Mouse (Mus musculus) myocyte (in vitro differentiated cells): ENCODE measurements around the gene Ap2m1. TPM values are rescaled to one million over a fixed set of nuclear protein-coding genes. Genes with fewer than 3 reads are reported as not detected.
A peak's percentile ranks its signal among the peaks of the same experiment; 100 is the strongest.

ENCODE experiments used
- H3K27me3 ChIP-seq: one replicate; pipeline ENCODE4 v1.6.1; 2011; ENCODE audit not compliant: control insufficient read depth, insufficient read depth, insufficient read length
- H3K36me3 ChIP-seq: one replicate; pipeline ENCODE4 v1.6.1; 2011; ENCODE audit not compliant: control insufficient read depth, insufficient read depth
- H3K4me2 ChIP-seq: one replicate; pipeline ENCODE4 v1.6.1; 2011; ENCODE audit warnings: low read depth, control low read depth
- H3K4me3 ChIP-seq: one replicate; pipeline ENCODE4 v1.5.1; 2011; ENCODE audit warnings: mild to moderate bottlenecking, control low read depth, moderate library complexity
- H3K79me2 ChIP-seq: one replicate; pipeline ENCODE4 v1.6.1; 2011; ENCODE audit not compliant: control insufficient read depth, insufficient read depth
- H3ac ChIP-seq: one replicate; pipeline ENCODE4 v1.6.1; 2011; ENCODE audit not compliant: control insufficient read depth, insufficient read length
- CEBPB ChIP-seq: IDR thresholded peaks from 2 replicates; pipeline ENCODE4 v1.6.1; 2011; ENCODE audit warnings: mild to moderate bottlenecking, moderate library complexity; ENCODE audit not compliant: poor library complexity, insufficient read depth, severe bottlenecking
- E2F4 ChIP-seq: IDR thresholded peaks from one replicate; pipeline ENCODE4 v1.6.1; 2011; ENCODE audit warnings: mild to moderate bottlenecking, control low read depth, moderate library complexity; ENCODE audit not compliant: insufficient read depth
- MAX ChIP-seq: IDR thresholded peaks from one replicate; pipeline ENCODE4 v1.6.1; 2011; ENCODE audit warnings: low read depth, mild to moderate bottlenecking, control low read depth
- MYOD1 ChIP-seq, 3 experiments: IDR thresholded peaks; one replicate each; pipeline ENCODE4 v1.6.1; 2011; ENCODE audit warnings: control low read depth in 2 of 3, low read depth in 2 of 3, mild to moderate bottlenecking in 2 of 3, moderate library complexity in 1 of 3; ENCODE audit not compliant: insufficient read length in 2 of 3, control insufficient read depth in 1 of 3
- MYOG ChIP-seq, 3 experiments: IDR thresholded peaks; one replicate each; pipeline ENCODE4 v1.6.1; 2011; ENCODE audit warnings: control low read depth in 2 of 3, low read depth in 2 of 3, mild to moderate bottlenecking in 2 of 3; ENCODE audit not compliant: insufficient read length in 2 of 3, control insufficient read depth in 1 of 3, insufficient read depth in 1 of 3
- POLR2A ChIP-seq: IDR thresholded peaks from one replicate; pipeline ENCODE4 v1.6.1; 2011; ENCODE audit warnings: low read depth, mild to moderate bottlenecking, control low read depth, moderate library complexity; ENCODE audit not compliant: insufficient read length
- POLR2AphosphoS2 ChIP-seq: IDR thresholded peaks from one replicate; pipeline ENCODE4 v1.6.1; 2011; ENCODE audit warnings: low read depth, control low read depth; ENCODE audit not compliant: insufficient read length
- REST ChIP-seq: IDR thresholded peaks from one replicate; pipeline ENCODE4 v1.6.1; 2011; ENCODE audit warnings: mild to moderate bottlenecking, control low read depth, moderate library complexity; ENCODE audit not compliant: insufficient read depth, insufficient read length
- SRF ChIP-seq: IDR thresholded peaks from one replicate; pipeline ENCODE4 v1.6.1; 2011; ENCODE audit warnings: low read depth; ENCODE audit not compliant: control insufficient read depth, insufficient read length
- TCF12 ChIP-seq: IDR thresholded peaks from one replicate; pipeline ENCODE4 v1.6.1; 2011; ENCODE audit warnings: mild to moderate bottlenecking, control low read depth; ENCODE audit not compliant: poor library complexity, insufficient read depth, severe bottlenecking
- TCF3 ChIP-seq: IDR thresholded peaks from one replicate; pipeline ENCODE4 v1.6.1; 2011; ENCODE audit warnings: low read depth, control low read depth; ENCODE audit not compliant: insufficient read length
- USF1 ChIP-seq: IDR thresholded peaks from one replicate; pipeline ENCODE4 v1.6.1; 2011; ENCODE audit warnings: low read depth, mild to moderate bottlenecking, control low read depth, moderate library complexity
- polyA plus RNA-seq: library from polyadenylated mRNA; unstranded; fragments of >200 nt; fragmentation: generic; extraction: Trizol; gene quantifications from one replicate; pipeline ENCODE4 v1.2.1, GENCODE M21; 2012; ENCODE audit warnings: missing spikeins

Gene Ap2m1
- polyA plus RNA-seq, 1 experiment = 446 TPM

DNA sequence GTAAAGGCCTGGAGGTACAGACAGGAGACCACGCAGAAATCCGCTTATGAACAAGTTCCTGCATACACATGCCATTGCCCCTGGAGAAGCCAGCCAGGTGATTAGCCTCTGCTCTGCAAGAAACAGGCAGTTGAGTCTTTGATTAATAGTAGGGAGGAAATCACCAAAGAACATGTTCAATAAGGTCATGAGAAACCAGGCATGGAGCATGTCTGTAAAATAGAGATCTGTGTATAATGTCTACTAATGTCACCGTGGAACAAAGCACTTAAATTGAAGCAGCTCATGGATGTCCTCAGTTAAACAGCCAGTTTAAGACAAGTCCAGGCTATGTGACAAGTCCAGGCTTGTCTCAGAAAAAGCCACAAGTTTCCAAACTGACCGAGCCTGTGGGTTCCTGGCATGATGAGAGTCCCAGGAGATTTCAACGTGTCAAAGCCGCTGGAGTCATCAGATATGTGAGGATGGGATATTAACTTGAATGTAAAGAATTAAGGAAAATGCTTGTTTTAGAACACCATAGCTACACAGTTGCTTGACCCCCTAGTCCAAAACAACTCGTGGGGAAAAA, 23.9 kb upstream of the Ap2m1 start:
- H3K4me2 ChIP-seq = no peak overlapping the region
- TF ChIP-seq USF1 (no peak), MYOG (IDR thresholded peaks at IDR 0.05; ENCODE audit: control insufficient read depth in 1 of 3, insufficient read depth in 1 of 3, insufficient read length in 2 of 3, low read depth in 2 of 3) (no peak), SRF (no peak), E2F4 (no peak), MAX (no peak), TCF3 (no peak), REST (no peak), MYOD1 (IDR thresholded peaks at IDR 0.05; ENCODE audit: control insufficient read depth in 1 of 3, insufficient read length in 2 of 3, low read depth in 2 of 3) (no peak), TCF12 (no peak), POLR2A (no peak), CEBPB (no peak)
- no peak overlapping the region for H3K4me3 ChIP-seq
- no peaks in the 10 kb centered on the region for H3K27me3 ChIP-seq
- H3K36me3 ChIP-seq = peaks cover 30% of the 10 kb centered on the region
- H3K79me2 ChIP-seq = no peaks in the 10 kb centered on the region
- H3ac ChIP-seq = no peak overlapping the region

DNA sequence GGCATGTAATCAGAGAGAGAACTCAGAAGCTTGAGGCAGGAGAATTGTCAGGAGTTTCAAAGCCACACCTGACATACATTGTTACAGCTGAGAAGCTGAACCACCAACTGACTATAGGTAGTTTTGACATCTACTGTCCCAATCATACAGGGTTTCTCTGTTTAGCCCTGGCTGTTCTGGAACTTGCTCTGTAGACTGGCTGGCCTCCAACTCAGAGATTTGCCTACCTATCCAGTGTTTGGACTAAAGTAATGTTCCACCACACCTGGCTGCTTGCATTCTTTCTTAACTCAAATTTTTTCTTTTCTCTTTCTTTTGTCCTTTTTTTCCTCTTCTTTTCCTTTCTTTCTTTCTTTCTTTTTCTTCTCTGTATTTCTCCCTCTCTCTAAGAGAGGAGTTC, 19.2 kb upstream of the Ap2m1 start:
- TF ChIP-seq SRF (no peak), MYOG (IDR thresholded peaks at IDR 0.05; ENCODE audit: control insufficient read depth in 1 of 3, insufficient read depth in 1 of 3, insufficient read length in 2 of 3, low read depth in 2 of 3) (no peak), REST (no peak), TCF3 (no peak), POLR2A (no peak), USF1 (no peak), MYOD1 (IDR thresholded peaks at IDR 0.05; ENCODE audit: control insufficient read depth in 1 of 3, insufficient read length in 2 of 3, low read depth in 2 of 3) (no peak)
- Histone ChIP-seq H3K4me3 (peak overlapping the region; percentile 73), H3K36me3 (peaks cover 8% of the 10 kb centered on the region), H3K4me2 (peak overlapping the region; percentile 93), H3K27me3 (no peaks in the 10 kb centered on the region), H3K79me2 (peaks cover 35% of the 10 kb centered on the region), H3ac (no peak overlapping the region)

- peaks cover 7% of the 10 kb centered on the region for H3K36me3 ChIP-seq
- H3K4me3 ChIP-seq = peak within 1 kb of the TSS; percentile 73
- peak within 1 kb of the TSS; percentile 93 for H3K4me2 ChIP-seq
- H3ac ChIP-seq = peak within 1 kb of the TSS; percentile 59
- peaks cover 42% of the 10 kb centered on the region for H3K79me2 ChIP-seq
- H3K27me3 ChIP-seq = no peaks in the 10 kb centered on the region
- no peak for TF ChIP-seq E2F4
- TF ChIP-seq MYOD1 (IDR thresholded peaks at IDR 0.05; ENCODE audit: control insufficient read depth in 1 of 3, insufficient read length in 2 of 3, low read depth in 2 of 3) = no peak
- TF ChIP-seq CEBPB = no peak
- no peak for TF ChIP-seq MAX
- TF ChIP-seq SRF = no peak
- no peak for TF ChIP-seq POLR2AphosphoS2
- no peak for TF ChIP-seq USF1
- peak; percentile 62 for TF ChIP-seq POLR2A
- peak in 2 of 3 experiments; percentile 5 to 59 for TF ChIP-seq MYOG (IDR thresholded peaks at IDR 0.05; ENCODE audit: control insufficient read depth in 1 of 3, insufficient read depth in 1 of 3, insufficient read length in 2 of 3, low read depth in 2 of 3)
Observed at GRCm38 (mm10) chr16:20516726-20517201, 18.5 kb upstream of the Ap2m1 start, which contains the start of gene Dvl3. Gene Dvl3 (plus strand): TSS chr16:20516982.

GRCm38 (mm10) chr16:20517216-20517615, 18.1 kb upstream of the Ap2m1 start:
- peak overlapping the region; percentile 59 for H3ac ChIP-seq
- peaks cover 7% of the 10 kb centered on the region for H3K36me3 ChIP-seq
- peak overlapping the region; percentile 73 for H3K4me3 ChIP-seq
- H3K27me3 ChIP-seq = no peaks in the 10 kb centered on the region
- peaks cover 42% of the 10 kb centered on the region for H3K79me2 ChIP-seq
- peak overlapping the region; percentile 82 for H3K4me2 ChIP-seq
- TF ChIP-seq POLR2AphosphoS2 (no peak), POLR2A (no peak), CEBPB (no peak), TCF12 (no peak), MAX (no peak), MYOD1 (IDR thresholded peaks at IDR 0.05; ENCODE audit: control insufficient read depth in 1 of 3, insufficient read length in 2 of 3, low read depth in 2 of 3) (no peak), MYOG (IDR thresholded peaks at IDR 0.05; ENCODE audit: control insufficient read depth in 1 of 3, insufficient read depth in 1 of 3, insufficient read length in 2 of 3, low read depth in 2 of 3) (no peak), TCF3 (no peak), SRF (no peak), USF1 (no peak), E2F4 (no peak), REST (no peak)

DNA sequence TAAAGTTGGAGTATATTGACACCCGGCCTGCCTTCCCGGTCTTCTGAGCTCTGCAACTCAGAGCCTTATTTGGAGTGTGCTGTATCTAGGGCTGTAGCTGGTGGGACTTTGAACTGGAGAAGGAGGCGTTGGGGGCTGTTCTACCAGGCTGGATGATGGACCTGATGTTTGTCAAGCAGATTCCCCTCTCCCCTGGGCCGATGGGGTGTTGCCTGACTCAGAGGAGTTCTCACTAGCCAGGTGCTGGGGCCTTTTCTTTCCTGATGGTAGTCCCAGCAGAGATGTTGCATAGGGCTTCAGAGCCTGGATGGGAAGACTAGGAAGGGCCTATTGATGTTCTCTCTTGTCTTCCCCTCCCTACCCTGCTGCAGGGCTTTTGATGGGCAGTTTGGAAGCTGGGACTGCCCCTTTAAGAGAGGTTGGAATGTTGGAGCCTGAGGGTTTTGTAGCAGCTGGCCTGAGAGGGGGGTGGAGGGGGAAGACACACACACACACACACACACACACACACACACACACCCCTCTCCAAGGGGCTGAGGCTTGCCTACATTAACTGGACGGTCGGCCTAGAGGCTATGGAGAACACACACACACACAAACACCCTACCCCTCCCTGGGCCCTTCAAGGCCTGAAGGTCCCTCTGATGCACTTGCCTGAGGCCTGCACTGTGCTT, 17.4 kb upstream of the Ap2m1 start:
- H3K79me2 ChIP-seq = peaks cover 42% of the 10 kb centered on the region
- peaks cover 7% of the 10 kb centered on the region for H3K36me3 ChIP-seq
- peak overlapping the region; percentile 73 for H3K4me3 ChIP-seq
- no peaks in the 10 kb centered on the region for H3K27me3 ChIP-seq
- TF ChIP-seq TCF12 (peak; percentile 14), E2F4 (no peak), MYOG (IDR thresholded peaks at IDR 0.05; ENCODE audit: control insufficient read depth in 1 of 3, insufficient read depth in 1 of 3, insufficient read length in 2 of 3, low read depth in 2 of 3) (peak; percentile 49 to 83 (median 56)), POLR2A (peak; percentile 11), SRF (no peak), TCF3 (no peak), REST (no peak), MYOD1 (IDR thresholded peaks at IDR 0.05; ENCODE audit: control insufficient read depth in 1 of 3, insufficient read length in 2 of 3, low read depth in 2 of 3) (peak; percentile 26 to 77 (median 56))
- H3ac ChIP-seq = peak overlapping the region; percentile 59
- H3K4me2 ChIP-seq = peak overlapping the region; percentile 82
